Mouse (Mus musculus): ENCODE measurements at regions not wholly inside any gene's neighbourhood (a gene's known extent, or its start where the extent isn't known, plus 50 kb on each side); places are given as distances from the start of the nearest gene placed in this dataset.

GRCm38 (mm10) chr13:48159020-48159910 lies 101.8 kb upstream of the Id4 start:
- TF ChIP-seq CTCF (IDR thresholded peaks at IDR 0.05; ENCODE audit: low read depth) = no peak
- no peak for TF ChIP-seq EP300 (IDR thresholded peaks at IDR 0.05; ENCODE audit: low read depth)

Measured in liver, postnatal 0 days (tissue).